Mouse (Mus musculus) layer of hippocampus, postnatal 10 days (tissue): ENCODE results near the gene Pramel6. TPM values are rescaled to one million over a fixed set of nuclear protein-coding genes. Genes with fewer than 3 reads are reported as not detected.
"Not testable (repeated sequence)": the region's sequence is repeated elsewhere in the genome, so short reads cannot be mapped to it uniquely, and the experiment has no call there.

Experiments
- DNase-seq, 2 experiments: peaks; one replicate each; pipeline ENCODE4 v3.0.0; 2021; ENCODE audit warnings: low spot score in 2 of 2
- long read RNA-seq: library from polyadenylated mRNA; stranded (forward); transcript quantifications from one replicate; pipeline ENCODE4 v2.0.0, GENCODE M21; 2023
- total RNA-seq, 2 experiments: library from RNA; stranded (reverse); gene quantifications; 2 replicates each; pipeline ENCODE4 v1.2.3; 2021

Pramel6 gene
- not detected for total RNA-seq
- long read RNA-seq = 0 reads

DNA sequence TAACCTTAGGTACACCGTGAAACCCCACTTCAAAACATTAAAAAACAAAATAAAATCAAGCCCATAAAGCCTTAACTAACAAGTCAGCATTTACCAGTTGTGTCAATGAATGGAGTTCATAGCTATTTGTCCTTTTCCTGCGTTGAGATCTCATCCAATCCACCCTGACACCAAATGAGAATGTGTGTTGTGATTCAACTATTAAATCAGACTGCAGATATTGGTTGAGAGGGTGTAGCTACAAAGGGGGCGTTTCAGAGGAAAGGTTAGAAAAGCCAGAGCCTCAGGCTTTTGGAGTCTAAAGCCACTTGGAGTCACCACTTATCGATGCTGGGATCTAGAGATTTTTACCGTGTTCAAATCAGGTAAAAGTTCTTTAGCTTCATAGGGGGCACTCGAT is at the start of gene Pramel6:
TSS of gene Pramel6 (plus strand) at position 301 of the 400 bp plus-strand sequence.
- no peak for DNase-seq

GRCm38 (mm10) chr2:87461769-87462168 is 44.6 kb upstream of the Pramel6 start:
- DNase-seq = no peak

DNA sequence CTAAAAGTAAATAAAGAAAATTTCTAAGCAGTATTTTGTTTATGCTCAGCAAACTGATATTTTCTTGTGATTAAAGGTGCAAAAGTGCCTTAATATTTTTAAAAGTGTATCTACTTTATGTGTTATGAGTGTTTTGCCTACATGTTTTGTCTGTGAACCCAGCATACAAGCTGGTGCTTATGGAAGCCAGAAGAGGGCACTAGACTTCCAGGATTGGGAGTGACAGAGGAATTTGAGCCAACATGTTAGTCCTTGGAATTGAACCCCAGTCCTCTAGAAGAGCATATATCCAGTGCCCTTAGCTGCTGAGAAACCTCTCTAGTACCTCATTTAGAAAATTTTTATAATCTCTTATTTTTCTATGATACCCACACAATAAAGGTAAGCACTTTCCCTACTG is 26.2 kb upstream of the Pramel6 start:
- no peak for DNase-seq

DNA sequence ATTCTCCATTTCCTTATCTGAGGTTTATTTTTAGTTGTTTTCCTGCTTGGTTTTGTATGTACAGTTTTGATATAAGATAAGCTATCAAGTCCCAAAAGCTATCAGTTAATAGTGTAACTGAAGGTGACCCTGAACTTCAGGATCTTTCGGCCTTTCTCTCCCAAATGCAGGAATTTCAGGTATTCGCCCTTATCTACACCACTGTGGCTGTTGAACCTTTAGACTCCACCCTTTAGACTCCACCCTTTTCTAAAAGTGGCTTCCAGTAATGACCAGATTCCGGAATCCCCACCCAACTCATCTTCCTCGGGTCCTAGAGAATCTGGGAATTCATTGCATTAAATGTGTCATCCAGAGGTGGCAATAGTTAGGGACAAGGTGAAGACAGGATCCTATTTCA is 25.2 kb upstream of the Pramel6 start:
- no peak for DNase-seq

- DNase-seq = no peak
Measured at GRCm38 (mm10) chr2:87482276-87482675, 24.1 kb upstream of the Pramel6 start.

DNA sequence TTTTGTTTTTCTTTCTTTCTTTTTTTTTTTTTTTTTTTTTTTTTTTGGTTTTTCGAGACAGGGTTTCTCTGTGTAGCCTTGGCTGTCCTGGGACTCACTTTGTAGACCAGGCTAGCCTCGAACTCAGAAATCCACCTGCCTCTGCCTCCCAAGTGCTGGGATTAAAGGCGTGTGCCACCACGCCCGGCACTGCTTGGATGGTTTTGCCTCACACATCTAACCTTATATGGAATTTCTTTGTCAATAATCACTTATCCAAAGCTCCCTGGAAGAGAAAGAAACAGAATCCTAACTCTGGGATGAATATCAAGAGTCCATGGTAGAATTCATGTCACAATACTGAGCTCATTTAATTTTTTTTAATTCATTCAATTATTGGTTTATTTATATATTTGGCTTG is 9.4 kb upstream of the Pramel6 start, which contains the start of gene Pramel7:
TSS of gene Pramel7 (minus strand) at position 101 of the 400 bp plus-strand sequence.
- DNase-seq = not testable (repeated sequence)

DNA sequence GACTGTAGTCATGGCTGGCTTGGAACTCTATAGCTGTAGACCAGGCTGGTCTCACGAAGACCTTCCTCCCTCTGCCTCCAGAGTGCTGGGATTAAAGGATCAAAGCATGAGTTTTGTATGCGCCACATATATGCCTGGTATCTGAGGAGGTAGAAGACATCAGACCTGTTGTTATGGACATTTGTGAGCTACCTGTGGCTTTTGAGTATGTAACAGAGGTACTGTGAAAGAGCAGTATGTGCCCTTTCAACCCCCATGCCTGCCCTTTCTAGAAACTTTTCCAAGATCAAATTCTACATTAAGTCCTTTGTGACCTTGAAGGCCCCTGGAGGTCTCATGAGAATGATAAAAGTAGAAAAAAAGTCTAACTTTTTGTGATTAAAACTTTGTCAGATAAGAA is 8.7 kb downstream of the Pramel6 start:
- DNase-seq = no peak

DNA sequence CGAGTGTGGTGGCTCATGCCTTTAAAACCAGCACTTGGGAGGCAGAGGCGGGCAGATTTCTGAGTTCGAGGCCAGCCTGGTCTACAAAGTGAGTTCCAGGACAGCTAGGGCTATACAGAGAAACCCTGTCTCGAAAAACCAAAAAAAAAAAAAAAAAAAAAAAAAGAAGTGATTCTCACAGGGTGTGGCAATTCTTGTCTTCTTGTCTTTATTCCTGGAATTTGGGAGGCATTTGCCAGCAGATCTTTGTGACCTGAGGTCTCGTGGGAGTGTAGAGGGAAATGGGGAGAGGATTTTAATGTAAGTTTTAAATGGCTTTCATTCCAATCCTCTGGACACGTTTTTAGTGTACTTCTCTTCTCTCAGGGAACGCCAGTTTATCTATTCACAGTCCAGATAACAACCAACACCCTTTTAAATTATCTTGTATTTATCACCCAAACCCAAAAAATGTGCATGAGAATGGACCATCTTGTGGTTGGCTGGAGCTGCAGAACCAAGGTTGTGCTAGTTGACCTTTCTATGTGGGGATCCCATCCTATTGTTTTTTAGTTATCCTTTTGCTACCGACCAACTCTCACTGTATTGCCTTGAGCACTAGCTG is 9.2 kb downstream of the Pramel6 start:
- no peak for DNase-seq

- DNase-seq = no peak
Measured at GRCm38 (mm10) chr2:87516581-87516980, 10.2 kb downstream of the Pramel6 start.

DNA sequence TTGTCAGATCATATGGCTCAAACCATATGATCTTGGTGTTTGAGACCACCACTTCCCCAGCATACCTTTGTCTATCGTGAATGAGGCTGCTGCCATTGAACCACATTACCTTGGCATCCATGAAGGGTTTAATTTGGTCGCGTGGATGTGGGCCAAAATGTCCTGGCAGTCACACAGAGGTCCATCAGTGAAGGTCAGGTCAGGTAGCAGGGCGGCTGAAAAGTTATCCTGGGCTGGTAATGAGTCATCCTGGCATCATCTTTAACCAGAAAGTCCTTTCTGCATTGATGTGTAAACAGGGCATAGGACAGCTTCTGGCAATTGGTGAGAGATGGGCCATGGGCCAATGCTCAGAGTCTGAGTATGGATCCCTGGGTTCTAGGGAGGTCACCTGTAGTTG is 14.3 kb downstream of the Pramel6 start:
- no peak for DNase-seq

GRCm38 (mm10) chr2:87525899-87526616 is 19.7 kb downstream of the Pramel6 start:
- peak; percentile 2 to 17 for DNase-seq

DNA sequence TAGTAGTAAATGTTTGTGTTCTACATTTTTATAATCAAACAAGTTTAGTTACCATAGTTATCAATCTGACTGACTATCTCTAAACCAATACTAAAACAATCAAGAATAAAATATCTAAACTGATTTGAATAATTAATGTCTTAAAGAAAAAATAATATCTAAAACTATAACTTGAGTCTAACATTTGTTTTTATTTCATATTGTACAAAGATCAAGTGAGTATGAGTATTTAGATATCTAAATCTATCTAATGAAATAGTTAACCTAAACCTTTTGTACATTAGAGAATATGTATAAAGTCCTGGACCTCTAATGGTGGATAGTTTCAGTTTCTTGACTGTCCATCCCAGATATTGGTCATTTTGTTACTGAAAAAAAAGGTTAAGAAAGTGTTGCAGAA is 25.1 kb downstream of the Pramel6 start, which contains the start of gene Olfr153:
TSS of gene Olfr153 (plus strand) at position 301 of the 400 bp plus-strand sequence.
- no peak for DNase-seq

- DNase-seq = no peak
Measured at GRCm38 (mm10) chr2:87534826-87535225, 28.5 kb downstream of the Pramel6 start.

GRCm38 (mm10) chr2:87545442-87545841 is 39.1 kb downstream of the Pramel6 start, which contains the start of gene Olfr1128:
Gene Olfr1128, minus strand, starts transcription at chr2:87545542.
- DNase-seq = no peak

Other genes starting within 250 kb of the Pramel6 start
- not detected for gene Olfr1116, start 239.0 kb upstream of the Pramel6 start, total RNA-seq
- not detected for gene Olfr1118, start 199.0 kb upstream of the Pramel6 start, total RNA-seq
- not detected for gene Olfr1120, start 151.8 kb upstream of the Pramel6 start, total RNA-seq
- gene Olfr1121, start 136.7 kb upstream of the Pramel6 start, total RNA-seq = not detected
- not detected for gene Olfr1122, start 120.7 kb upstream of the Pramel6 start, total RNA-seq
- gene Olfr1123, start 89.9 kb upstream of the Pramel6 start, total RNA-seq = not detected
- gene Olfr1124, start 76.3 kb upstream of the Pramel6 start, total RNA-seq = not detected
- gene Olfr1126, start 52.6 kb upstream of the Pramel6 start, total RNA-seq = not detected
- gene Pramel7, start 9.5 kb upstream of the Pramel6 start, total RNA-seq = not detected
- gene Olfr153, start 25.2 kb downstream of the Pramel6 start, total RNA-seq = not detected
- not detected for gene Olfr1128, start 39.0 kb downstream of the Pramel6 start, total RNA-seq
- gene Olfr1129, start 67.3 kb downstream of the Pramel6 start, total RNA-seq = not detected
- gene Olfr1130, start 99.6 kb downstream of the Pramel6 start, total RNA-seq = not detected
- gene Olfr1131, start 120.5 kb downstream of the Pramel6 start, total RNA-seq = not detected
- not detected for gene Olfr1132, start 131.0 kb downstream of the Pramel6 start, total RNA-seq
- gene Olfr1133, start 140.8 kb downstream of the Pramel6 start, total RNA-seq = not detected
- gene Olfr1134, start 151.9 kb downstream of the Pramel6 start, total RNA-seq = not detected
- not detected for gene Olfr1135, start 167.1 kb downstream of the Pramel6 start, total RNA-seq
- gene Olfr1136, start 187.4 kb downstream of the Pramel6 start, total RNA-seq = not detected
- gene Olfr1137, start 206.6 kb downstream of the Pramel6 start, total RNA-seq = not detected
- gene Olfr1138, start 233.4 kb downstream of the Pramel6 start, total RNA-seq = not detected
- not detected for gene Olfr1140, start 237.2 kb downstream of the Pramel6 start, total RNA-seq
- gene Olfr1141, start 247.4 kb downstream of the Pramel6 start, total RNA-seq = not detected